Mouse (Mus musculus): ENCODE results near the gene Prss36.

The Prss36 gene

DNA sequence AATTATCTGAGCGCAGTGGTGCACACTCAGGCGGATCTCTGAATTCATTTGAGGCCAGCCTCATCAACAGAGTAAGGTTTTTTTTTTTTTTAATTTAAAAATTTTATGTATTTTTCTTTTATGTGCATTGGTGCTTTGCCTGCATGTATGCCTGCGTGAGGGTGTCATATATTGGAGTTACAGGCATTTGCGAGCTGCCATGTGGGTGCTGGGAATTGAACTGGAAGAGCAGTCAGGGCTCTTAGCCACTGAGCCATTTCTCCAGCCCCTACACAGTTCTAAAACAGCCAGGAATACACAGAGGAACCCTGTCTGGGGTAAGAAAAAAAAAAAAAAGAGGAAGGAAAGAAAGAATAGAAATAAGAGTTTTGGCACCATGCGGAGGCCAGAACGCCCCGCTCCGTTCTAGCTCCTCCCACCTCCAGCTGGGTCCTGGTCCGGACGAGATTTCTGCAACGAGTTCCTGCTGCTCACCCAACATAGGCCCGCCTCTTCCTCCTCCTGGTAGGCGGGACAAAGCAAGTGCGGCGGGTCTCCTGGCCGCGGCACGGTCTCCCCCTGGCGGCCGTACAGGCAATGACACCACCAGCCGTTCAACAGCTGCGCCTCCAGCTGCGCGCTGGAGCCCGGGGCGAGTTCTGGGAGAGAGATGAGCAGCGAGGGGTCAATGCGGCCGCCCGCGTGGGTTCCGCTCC, 11.3 kb downstream of the Prss36 start:
- peak; percentile 96 for DNase-seq (ENCODE audit: low spot score)

DNA sequence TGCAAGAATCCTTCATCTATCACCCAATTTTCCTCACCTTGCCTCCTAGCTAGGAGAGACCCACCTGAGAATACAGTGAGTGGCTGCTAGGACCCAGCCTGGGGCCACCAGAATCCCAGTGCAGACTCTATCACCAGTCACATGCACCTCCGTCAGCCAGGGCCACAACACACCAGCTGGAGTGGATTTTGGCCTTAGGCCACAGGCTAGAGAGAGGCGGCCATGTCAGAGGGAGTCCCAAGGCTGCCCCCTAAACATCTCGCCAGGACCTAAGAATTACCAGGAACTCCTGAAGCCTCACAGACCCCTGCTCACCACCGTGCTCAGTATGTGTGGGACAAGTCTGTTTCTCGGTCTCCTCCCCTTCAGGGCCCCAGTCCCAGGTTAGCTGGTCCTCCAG, 12.4 kb downstream of the Prss36 start:
- DNase-seq (ENCODE audit: low spot score) = no peak

DNA sequence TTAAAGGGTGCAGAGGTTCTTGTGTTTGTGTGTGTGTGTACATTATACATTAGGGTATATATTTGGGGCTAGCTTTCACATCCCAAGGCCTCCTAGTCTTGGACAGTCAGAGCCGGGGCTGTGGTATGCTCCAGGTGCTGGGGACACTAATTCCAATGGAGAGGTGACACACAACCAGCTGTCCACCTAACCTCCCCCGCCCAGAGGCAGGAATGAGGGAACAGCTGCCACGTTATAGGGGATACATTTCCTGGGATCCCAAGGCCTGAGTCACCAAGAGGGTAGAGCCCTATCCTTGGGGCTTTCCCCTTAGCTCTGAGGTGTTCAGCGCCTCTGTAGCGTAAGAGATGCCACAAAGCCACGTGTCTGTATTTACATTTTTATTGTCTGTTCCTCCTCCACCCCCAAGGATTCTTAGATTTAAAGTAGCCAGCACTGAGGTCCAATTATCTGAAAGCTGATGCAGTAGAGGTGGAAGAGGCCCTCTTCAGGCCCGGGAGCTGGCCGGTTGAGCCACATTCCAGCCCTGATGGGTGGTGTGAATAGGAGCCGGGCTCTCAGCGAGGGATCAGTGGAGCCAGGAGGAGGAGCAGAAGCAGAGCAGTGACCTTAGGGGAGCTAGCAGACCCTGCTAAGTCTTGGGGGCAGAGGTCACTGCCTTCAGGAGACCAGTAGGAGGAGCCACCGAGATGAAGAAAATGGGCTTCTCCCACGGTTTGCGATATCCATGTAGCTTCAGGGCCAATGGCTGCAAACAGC, 14.1 kb downstream of the Prss36 start:
- no peak for DNase-seq (ENCODE audit: low spot score)

DNA sequence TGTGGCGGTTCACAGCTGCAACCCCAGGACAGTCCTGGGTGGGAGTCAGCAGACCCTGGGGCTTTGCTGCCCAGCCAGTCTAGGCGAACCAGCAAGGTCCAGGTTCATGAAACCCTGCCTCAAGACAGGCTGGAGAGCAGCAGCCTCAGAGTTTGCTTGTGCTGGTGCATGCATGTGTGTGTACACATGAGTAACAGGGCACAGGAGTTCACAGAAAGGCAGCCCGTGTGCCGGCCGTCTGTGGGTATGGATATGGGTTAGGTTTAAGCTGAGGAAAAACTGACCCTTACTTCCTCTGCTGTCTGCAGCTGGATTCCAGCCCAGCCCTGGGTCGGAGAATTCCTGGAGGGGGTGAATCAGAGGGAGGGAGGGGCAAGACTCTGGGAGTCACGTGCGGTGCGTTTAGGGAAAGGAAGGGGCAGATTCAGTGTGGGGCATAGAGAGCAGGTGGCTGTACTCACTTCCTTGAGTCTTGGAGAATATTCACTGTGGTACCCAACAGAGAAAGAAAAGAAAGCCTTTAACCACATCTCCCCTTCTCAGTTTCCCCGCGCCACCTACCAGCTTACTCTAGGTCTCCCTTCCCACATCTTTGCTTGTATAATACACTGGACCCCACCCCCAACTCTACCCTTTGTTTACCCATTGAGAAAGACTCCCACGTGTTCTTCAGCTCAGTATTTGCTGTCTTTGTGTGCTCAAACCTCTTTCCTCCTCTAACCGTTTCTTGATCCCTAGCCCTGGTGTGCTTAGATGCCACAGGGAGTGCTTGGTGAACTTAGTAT, 15.0 kb downstream of the Prss36 start:
- no peak for DNase-seq (ENCODE audit: low spot score)

DNA sequence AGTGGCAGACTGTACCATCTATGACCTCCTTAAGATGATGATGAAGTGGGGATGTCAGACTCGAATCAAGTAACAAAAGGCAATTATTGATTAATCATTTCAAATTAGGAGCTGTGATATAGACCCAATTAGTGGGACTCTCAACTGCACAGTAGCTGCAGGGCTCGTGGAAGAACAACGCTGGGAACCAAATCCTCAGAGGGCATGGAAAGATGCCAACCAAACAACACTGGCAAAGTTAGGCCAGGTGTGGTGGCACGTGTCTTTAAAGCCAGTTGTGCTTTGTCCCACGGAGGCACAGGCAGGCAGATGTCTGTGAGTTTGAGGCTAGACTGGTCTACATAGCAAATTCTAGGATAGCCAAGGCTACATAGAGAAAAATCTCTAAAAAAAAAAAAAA, 15.9 kb downstream of the Prss36 start:
- no peak for DNase-seq (ENCODE audit: low spot score)

DNA sequence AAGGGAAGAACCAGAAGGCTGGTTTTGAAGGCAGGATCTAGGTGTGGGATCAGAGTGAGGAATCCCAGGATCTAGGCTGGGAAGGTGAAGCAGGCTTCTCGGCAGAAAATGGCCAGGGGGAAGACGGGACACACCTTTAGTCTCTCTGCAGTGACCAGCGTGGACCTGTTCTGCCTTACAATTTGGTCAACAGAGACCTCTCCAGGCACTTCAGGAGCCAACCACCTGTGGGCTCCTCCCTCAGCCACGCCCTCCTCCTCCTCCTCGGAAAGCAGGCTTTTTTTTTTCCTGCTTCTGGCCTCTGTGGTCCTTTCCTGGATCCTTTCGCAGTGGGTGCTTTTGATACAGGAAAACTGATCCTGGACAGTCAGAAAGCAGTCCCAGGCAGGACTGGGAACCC, 16.6 kb downstream of the Prss36 start, which contains the start of gene Prss8:
Prss8 (minus strand) TSS at position 182 of the 400 bp plus-strand sequence.
- DNase-seq (ENCODE audit: low spot score) = no peak

DNA sequence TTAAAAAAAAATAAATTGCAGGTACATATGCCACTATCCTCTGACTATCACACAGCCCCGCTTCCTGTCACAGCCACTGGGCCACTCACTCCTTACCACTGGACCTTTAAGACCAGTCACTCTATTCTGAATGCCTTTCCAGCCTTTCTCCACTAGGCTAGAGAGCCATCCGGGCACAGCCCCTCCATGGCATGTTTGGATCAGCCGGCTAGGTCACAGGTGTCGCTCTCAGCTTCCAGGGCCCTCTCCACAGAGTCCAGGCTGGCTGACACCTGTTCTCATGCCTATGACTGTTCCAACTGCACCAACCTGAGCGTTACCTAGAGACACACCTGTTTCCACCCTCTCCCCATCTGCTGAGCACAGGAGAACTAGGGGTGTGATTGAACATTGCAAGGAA, 17.9 kb downstream of the Prss36 start:
- DNase-seq (ENCODE audit: low spot score) = no peak

DNA sequence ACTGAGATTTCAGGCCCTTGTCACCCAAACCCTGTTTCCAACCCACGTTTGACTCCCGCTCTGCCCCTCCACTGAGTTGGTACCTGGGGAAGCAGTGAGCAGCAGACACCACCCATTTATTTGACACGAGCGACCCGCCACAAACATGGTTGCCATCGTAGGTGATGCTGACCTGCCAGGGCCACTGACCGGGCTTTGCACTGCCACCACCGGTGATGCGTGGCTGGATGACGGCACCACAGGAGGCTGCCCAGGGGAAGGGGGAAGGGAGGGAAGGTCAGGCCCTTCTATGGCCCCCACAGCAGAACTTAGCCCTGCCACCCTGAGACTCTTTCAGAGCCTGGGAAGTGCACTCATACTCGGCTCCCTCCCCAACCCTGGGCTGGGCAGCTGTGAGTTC, 18.8 kb downstream of the Prss36 start:
- DNase-seq (ENCODE audit: low spot score) = no peak

DNA sequence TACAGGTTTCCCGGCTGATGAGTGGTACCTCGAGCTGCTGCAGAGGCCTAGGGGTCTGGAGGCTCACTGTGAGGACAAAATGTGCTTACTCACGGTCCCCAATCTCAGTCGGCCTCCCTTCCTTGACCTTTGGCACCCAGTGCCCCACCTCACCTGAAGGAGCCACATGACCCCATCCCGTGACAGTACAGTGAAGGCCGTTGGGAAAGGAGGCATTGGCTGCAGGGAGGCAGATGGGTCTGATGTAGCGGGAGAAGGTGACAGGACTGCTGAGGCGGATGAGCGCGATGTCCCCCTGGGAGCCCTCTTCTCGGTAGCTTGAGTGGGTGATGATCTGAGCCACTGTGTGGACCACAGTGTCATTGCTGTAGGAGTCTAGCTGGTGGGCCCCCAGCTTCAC, 19.7 kb downstream of the Prss36 start:
- DNase-seq (ENCODE audit: low spot score) = no peak

DNA sequence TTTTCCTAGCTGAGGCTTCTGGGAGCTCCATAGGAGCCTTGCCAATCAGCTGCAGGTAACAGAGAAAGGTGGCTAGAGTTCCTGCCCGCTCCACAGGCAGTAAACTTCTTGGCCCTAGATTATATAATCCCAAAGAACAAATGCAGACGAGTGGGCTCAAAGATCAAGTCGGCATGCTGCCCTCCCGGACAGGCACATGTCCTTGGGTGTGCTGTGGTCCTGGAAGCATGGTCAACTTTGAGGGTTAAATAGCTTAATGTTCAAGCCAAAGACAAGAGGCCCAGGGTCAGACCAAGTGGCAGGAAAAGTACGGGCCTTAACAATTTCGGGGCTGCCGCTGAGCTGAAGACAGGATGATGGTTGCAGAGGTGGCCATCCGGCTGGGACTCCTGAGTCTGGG, 20.5 kb downstream of the Prss36 start:
- DNase-seq (ENCODE audit: low spot score) = no peak

DNA sequence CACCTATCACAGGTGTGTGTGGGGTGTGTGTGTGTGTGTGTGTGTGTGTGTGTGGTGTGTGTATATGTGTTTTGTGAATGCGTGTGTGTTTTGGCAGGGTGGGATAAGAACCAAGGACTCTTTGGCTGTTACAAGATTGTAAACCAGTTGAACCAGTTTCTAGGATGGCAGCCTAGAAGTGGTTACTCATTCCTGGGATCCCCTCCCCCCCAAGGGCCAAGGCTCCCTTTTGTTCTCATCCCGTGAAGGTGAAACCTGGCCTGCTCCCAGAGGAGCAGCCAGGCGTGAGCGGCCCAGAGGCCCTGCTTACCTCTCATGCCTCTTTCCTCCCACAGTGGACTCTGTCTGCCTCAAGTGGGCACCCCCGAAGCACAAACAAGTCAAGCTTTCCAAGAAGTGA, 21.3 kb downstream of the Prss36 start:
- no peak for DNase-seq (ENCODE audit: low spot score)

DNA sequence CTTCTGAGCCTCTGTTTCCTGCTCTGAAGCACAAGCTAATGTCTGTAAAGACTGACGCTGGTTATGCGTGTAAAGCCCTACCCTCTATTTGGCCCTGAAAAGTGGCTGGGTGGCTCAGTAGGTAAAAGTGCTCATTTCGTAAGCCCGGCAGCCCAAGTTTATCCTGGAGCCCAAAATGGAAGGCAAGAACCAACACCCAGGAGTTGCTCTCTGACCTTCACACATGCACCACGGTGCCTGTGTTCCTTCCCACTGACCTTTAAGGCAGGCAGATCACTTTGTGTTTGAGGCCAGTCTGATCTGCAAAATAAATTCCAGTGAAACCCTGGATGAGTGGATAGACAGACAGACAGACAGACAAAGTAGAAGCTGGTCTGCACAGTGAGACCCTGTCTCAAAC, 22.8 kb downstream of the Prss36 start:
- no peak for DNase-seq (ENCODE audit: low spot score)

DNA sequence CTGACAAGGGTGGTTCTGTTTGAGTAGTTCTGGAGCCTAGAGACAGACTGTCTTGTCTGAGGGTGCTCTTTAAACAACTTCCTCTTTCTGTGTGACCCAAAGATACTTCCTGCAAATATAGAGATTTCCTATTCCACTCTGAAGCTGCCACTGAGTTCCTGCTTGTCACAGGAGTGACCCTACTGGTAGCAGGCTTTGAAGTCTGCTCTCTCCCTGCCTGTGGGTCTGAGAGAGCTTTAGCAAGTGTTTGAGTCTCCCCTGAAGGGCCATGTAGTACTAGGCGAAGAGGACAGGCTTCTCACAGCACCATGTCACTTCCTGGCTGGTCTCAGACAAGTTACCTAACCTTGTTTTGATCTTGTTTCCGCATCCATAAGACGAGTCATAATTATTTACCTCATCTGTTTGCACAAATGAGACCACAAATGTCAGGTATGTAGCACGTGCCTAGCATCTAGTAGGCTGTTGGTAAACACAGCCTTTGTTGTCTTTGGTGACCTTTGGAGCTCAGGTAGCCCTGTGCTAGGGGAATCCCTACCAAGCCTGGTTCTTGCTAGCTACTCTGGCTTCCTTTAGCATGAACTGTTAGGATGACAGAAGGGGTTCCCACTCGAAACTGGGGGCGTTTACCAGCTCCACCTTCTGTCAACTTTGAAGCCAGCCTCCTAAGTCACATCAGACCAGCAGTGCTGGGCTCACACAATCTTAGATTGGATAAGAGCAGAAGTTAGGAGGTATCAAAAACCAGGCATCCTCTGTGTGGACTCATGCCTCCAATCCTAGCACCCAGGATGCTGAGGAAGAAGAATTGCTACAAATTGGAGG, 23.9 kb downstream of the Prss36 start:
- no peak for DNase-seq (ENCODE audit: low spot score)

DNA sequence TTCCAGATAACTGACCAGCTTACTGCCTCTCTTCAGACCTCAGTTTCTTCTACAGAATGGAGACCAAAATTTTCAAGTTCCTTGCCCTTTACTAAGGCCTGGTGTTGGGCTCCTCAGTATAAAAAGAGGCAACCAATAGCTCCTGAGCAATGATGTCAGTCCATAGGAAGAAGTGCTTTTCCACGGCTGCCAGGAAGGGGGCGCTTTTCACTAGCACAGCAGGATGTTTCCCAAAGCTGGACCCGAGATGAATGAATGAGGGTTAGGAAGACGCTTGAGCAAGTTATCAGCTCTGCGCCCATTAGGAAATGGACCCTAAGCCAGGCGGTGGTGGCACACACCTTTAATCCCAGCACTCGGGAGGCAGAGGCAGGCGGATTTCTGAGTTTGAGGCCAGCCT, 25.0 kb downstream of the Prss36 start:
- DNase-seq (ENCODE audit: low spot score) = no peak

DNA sequence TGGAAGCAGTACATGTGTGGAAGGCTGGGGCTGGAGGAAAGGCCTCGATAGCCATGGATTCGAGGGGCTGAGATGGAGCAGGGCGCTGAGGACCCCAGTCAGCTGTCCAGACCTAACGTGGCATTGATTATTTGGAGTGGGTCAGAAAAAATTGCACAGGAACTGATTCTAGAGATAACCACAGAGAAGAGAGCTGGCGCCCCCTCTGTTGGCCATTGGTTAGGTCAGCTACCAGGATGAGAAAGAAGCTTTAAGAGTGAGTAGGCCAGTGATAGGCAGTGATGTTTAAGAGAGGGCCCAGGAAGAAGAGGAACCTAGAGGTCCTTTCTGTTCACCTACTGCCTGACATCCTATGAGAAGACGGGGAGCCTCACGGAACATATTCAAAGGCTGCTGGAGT, 27.2 kb downstream of the Prss36 start:
- no peak for DNase-seq (ENCODE audit: low spot score)

DNA sequence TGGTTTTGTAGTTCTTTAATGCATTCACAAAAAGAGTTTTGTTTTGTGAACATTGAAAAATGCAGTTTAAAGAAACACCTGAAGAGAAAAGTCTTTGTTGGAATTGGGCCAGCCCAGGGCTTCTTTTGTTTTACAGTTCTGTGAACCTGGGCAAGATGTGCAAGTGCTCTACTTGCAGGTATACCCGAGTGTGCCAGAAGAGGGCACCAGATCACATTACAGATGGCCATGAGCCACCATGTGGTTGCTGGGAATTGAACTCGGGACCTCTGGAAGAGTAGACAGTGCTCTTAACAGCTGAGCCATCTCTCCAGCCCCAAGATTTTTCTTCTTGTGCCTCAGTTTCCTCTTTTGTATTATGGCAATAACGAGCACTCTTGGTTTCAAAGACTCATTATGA, 28.3 kb downstream of the Prss36 start:
- DNase-seq (ENCODE audit: low spot score) = peak; percentile 74

DNA sequence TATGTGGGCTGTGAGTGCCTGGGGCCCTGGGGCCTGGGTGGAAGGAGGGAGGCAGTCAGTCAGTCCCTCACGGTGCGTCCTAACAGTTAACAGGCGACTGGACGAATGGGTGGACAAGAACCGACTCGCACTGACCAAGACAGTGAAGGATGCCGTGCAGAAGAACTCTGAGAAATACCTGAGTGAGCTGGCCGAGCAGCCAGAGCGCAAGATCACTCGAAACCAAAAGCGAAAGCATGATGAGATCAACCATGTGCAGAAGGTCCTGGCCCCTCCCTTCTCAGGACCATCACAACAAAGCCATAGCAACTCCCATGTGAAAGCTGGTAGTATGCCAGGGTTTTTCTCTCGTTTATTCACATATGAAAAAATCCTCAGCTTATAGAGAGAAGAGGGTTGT, 31.2 kb downstream of the Prss36 start:
- DNase-seq (ENCODE audit: low spot score) = no peak

DNA sequence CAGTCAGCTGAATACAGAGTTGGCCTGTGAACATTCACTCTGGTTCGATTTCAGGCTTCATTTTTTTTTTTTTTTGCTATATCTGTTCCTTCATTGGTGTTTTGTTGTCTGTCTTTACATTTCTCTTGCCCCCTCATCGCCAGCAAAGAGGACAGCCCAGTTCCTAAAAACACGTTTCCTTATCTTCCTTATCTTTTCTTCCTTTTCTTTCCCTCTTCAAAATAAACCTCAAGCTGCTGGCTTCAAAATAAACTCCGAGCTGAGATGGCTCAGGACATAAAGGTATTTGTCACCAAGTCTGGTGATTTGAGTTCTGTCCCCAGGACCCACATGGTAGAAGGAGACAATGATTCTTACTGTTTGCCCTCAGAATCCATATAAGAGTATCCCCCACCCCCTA, 33.6 kb downstream of the Prss36 start:
- no peak for DNase-seq (ENCODE audit: low spot score)

DNA sequence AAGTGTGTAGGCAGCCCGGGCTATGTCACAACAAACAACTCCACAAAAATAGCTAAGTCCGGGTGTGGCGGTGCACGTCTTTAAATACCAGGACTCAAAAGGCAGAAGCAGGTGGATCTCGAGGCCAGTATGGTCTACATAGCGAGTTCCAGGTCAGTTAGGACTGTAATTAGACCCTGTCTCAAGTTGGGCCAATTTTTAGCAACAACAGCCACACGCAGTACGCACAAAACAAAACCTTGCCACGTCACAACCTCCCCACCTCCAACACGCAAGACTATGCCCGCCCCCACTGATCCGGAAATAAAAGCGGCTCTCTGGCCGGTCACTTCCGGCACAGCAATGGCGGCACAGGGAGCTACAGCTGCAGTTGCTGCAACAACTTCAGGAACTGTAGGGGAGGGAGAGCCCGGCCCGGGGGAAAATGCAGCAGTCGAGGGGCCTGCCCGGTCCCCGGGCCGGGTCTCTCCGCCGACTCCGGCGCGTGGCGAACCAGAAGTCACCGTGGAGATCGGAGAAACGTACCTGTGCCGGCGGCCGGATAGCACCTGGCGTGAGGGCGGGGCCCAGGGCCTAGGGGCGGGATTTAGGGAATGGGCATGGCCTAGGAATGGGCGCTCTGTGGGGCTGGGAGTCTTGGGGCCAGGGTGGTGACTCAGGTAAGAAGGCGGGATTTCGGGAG, 34.2 kb downstream of the Prss36 start, which contains the start of gene Kat8:
Kat8 (plus strand) TSS at position 327 of the 682 bp plus-strand sequence.
- DNase-seq (ENCODE audit: low spot score) = peak; percentile 89

DNA sequence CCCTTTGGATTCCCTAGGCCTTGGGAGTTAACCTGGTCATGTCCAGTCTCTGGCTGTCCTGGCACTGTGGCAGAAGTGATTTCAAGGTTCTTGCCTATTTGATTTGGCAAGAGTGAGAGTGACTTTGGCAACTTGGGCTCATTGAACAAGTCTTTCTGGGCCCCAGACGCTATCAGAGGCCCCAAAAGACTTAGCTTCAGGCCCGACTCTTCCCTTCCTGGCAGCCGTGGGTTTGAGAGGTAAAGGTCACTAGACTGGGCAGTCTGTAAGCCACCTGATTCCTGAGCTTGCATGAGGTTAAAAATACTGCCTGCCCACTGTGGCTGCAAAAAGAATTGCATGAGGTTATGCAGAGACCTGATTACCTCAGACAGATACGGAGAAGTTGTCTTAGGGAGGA, 37.9 kb downstream of the Prss36 start:
- no peak for DNase-seq (ENCODE audit: low spot score)

DNA sequence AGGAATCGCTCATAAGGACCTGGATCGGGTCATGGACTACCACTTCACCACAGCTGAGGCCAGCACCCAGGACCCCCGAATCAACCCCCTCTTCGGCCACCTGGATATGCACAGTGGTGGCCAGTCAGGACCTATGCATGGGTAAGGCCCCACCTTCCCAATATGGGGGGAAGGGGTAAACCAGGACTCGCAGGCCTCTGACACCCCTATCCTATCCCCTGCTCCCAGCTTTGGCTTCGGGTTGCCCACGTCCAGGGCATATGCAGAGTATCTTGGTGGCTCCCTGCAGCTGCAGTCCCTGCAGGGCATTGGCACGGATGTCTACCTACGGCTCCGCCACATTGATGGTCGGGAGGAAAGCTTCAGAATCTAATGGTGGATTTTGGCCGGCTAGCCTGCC, 38.6 kb downstream of the Prss36 start:
- DNase-seq (ENCODE audit: low spot score) = no peak

All from testis, postnatal 10 days (tissue).